ENCODE assay signal across 19 mouse cellular contexts in the genomic region with DNA sequence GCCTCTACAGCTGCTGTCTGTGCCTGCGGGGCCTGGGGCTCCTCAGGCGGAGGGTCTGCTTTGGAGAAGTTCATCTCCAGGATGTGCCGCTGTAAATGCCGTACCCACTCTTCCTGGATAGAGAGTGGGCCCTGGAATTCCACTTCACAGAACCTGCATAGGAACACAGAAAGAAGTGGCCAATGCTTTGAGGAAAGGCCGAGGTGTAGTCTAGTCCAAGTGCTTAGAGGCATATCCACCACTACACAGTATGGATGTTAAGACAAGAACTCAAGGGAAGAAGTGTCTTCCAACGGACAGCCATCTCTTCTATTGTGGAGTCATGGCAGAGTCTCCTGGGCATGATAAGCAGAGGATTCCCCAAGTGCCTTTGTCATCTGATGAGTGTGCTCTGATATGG. TPM values are rescaled to one million over a fixed set of nuclear protein-coding genes. Genes with fewer than 3 reads are reported as not detected.
DNase-seq lines count a peak whose midpoint lies in the region; ATAC-seq and TF ChIP-seq lines count a peak whose summit lies in the region.
"Had no signal": no experiment of that assay in that cellular context is flagged by ENCODE, and none has a peak within 500 bp of the region (broad histone marks: within the 10 kb centered on the region; RNA-seq: fewer than 3 reads in every experiment).

No protein-coding gene starts in this region.

- no peak for TF ChIP-seq CTCF in hindbrain, postnatal 0 days (IDR thresholded peaks at IDR 0.05; ENCODE audit: low read depth)

- no peaks in the 10 kb centered on the region for H3K9me3 ChIP-seq in forebrain, embryonic 15.5 days
- H3K9me3 ChIP-seq in forebrain, embryonic 14.5 days (replicated peaks; ENCODE audit: control insufficient read depth, low read length): no peaks in the 10 kb centered on the region
- H3K9me3 ChIP-seq in hindbrain, embryonic 13.5 days: no peaks in the 10 kb centered on the region
- H3K9me3 ChIP-seq in hindbrain, postnatal 0 days (ENCODE audit: low read length): no peaks in the 10 kb centered on the region
- H3K9me3 ChIP-seq in midbrain, embryonic 14.5 days (ENCODE audit: control insufficient read depth, low read length): no peaks in the 10 kb centered on the region
- no peaks in the 10 kb centered on the region for H3K9me3 ChIP-seq in midbrain, embryonic 10.5 days (replicated peaks)
- no peaks in the 10 kb centered on the region for H3K9me3 ChIP-seq in neural tube, embryonic 15.5 days (replicated peaks)
- H3K9me3 ChIP-seq: embryonic facial prominence, embryonic 13.5 days; forebrain, embryonic 12.5 days; heart, embryonic 15.5 days; hindbrain, embryonic 10.5 days had no signal

- H3K4me1 ChIP-seq in forebrain, embryonic 15.5 days: peaks cover 16% of the 10 kb centered on the region
- H3K4me1 ChIP-seq in forebrain, embryonic 14.5 days (ENCODE audit: control insufficient read depth, insufficient read depth, low read length): no peaks in the 10 kb centered on the region
- H3K4me1 ChIP-seq in hindbrain, embryonic 13.5 days (replicated peaks): peaks cover 17% of the 10 kb centered on the region
- 0 out of 2 replicates have a peak, but pooled peaks cover 3% of the 10 kb centered on the region for H3K4me1 ChIP-seq in hindbrain, postnatal 0 days (ENCODE audit: insufficient read depth, low read length)
- 0 out of 2 replicates have a peak, but pooled peaks cover 4% of the 10 kb centered on the region for H3K4me1 ChIP-seq in midbrain, embryonic 14.5 days (ENCODE audit: control insufficient read depth, insufficient read depth, low read length)
- peaks cover 31% of the 10 kb centered on the region for H3K4me1 ChIP-seq in midbrain, embryonic 10.5 days
- peaks cover 14% of the 10 kb centered on the region for H3K4me1 ChIP-seq in neural tube, embryonic 15.5 days
- H3K4me1 ChIP-seq: embryonic facial prominence, embryonic 13.5 days had no signal

- H3K36me3 ChIP-seq in forebrain, embryonic 15.5 days: peaks cover 68% of the 10 kb centered on the region
- peaks cover 73% of the 10 kb centered on the region for H3K36me3 ChIP-seq in forebrain, embryonic 14.5 days (ENCODE audit: control insufficient read depth, insufficient read depth, low read length)
- peaks cover 65% of the 10 kb centered on the region for H3K36me3 ChIP-seq in hindbrain, embryonic 13.5 days
- peaks cover 61% of the 10 kb centered on the region for H3K36me3 ChIP-seq in hindbrain, postnatal 0 days (ENCODE audit: insufficient read depth, low read length)
- peaks cover 60% of the 10 kb centered on the region for H3K36me3 ChIP-seq in midbrain, embryonic 14.5 days (ENCODE audit: control insufficient read depth, insufficient read depth, low read length)
- H3K36me3 ChIP-seq in midbrain, embryonic 10.5 days: peaks cover 68% of the 10 kb centered on the region
- peaks cover 62% of the 10 kb centered on the region for H3K36me3 ChIP-seq in neural tube, embryonic 15.5 days

- H3K27ac ChIP-seq in forebrain, embryonic 15.5 days (replicated peaks): 0 out of 2 replicates have a peak overlapping the region, but pooled peaks have one; percentile 55
- no peak overlapping the region for H3K27ac ChIP-seq in forebrain, embryonic 14.5 days (ENCODE audit: low read depth, low read length)
- H3K27ac ChIP-seq in hindbrain, embryonic 13.5 days: peak overlapping the region; percentile 79; the same call in 1 of the 2 replicates
- no peak overlapping the region for H3K27ac ChIP-seq in hindbrain, postnatal 0 days
- peak overlapping the region; percentile 61; the same call in 1 of the 2 replicates for H3K27ac ChIP-seq in midbrain, embryonic 14.5 days (replicated peaks; ENCODE audit: low read depth, low read length)
- no peak overlapping the region for H3K27ac ChIP-seq in midbrain, embryonic 10.5 days (replicated peaks)
- H3K27ac ChIP-seq in neural tube, embryonic 15.5 days (replicated peaks): 0 out of 2 replicates have a peak overlapping the region, but pooled peaks have one; percentile 56
- H3K27ac ChIP-seq: embryonic facial prominence, embryonic 13.5 days; forebrain, embryonic 12.5 days; hindbrain, embryonic 10.5 days had no signal

- DNase-seq in forebrain, embryonic 14.5 days (ENCODE audit: low spot score): no peak
- no peak for DNase-seq in hindbrain, postnatal 0 days (ENCODE audit: low spot score)
- no peak for DNase-seq in midbrain, embryonic 14.5 days
- no peak for DNase-seq in midbrain, embryonic 10.5 days (ENCODE audit: low spot score)
- DNase-seq: adrenal gland, postnatal 25 days; cerebellum, adult 8-10 months; cerebellum, postnatal 36 days; gastrocnemius, adult 2 months; gastrocnemius, postnatal 25 days; heart, postnatal 14 days had no signal

- no peaks in the 10 kb centered on the region for H3K27me3 ChIP-seq in forebrain, embryonic 15.5 days
- no peaks in the 10 kb centered on the region for H3K27me3 ChIP-seq in forebrain, embryonic 14.5 days (replicated peaks; ENCODE audit: control insufficient read depth, insufficient read depth, low read length)
- H3K27me3 ChIP-seq in hindbrain, embryonic 13.5 days: no peaks in the 10 kb centered on the region
- H3K27me3 ChIP-seq in hindbrain, postnatal 0 days (ENCODE audit: insufficient read depth, low read length): no peaks in the 10 kb centered on the region
- H3K27me3 ChIP-seq in midbrain, embryonic 14.5 days (ENCODE audit: control insufficient read depth, insufficient read depth, low read length): no peaks in the 10 kb centered on the region
- H3K27me3 ChIP-seq in midbrain, embryonic 10.5 days (ENCODE audit: low read depth, poor library complexity, severe bottlenecking): no peaks in the 10 kb centered on the region
- H3K27me3 ChIP-seq in neural tube, embryonic 15.5 days (replicated peaks): no peaks in the 10 kb centered on the region
- H3K27me3 ChIP-seq: CH12.LX; embryonic facial prominence, embryonic 13.5 days; forebrain, embryonic 12.5 days; heart, embryonic 15.5 days had no signal

- no peak overlapping the region for H3K9ac ChIP-seq in forebrain, embryonic 15.5 days (replicated peaks)
- H3K9ac ChIP-seq in forebrain, embryonic 14.5 days (ENCODE audit: low read length): no peak overlapping the region
- H3K9ac ChIP-seq in hindbrain, embryonic 13.5 days: no peak overlapping the region
- no peak overlapping the region for H3K9ac ChIP-seq in hindbrain, postnatal 0 days (replicated peaks; ENCODE audit: low read length)
- no peak overlapping the region for H3K9ac ChIP-seq in midbrain, embryonic 14.5 days (replicated peaks; ENCODE audit: low read length)
- H3K9ac ChIP-seq in neural tube, embryonic 15.5 days (replicated peaks): no peak overlapping the region
- H3K9ac ChIP-seq: forebrain, embryonic 12.5 days; heart, embryonic 15.5 days had no signal

- no peak for ATAC-seq in forebrain, embryonic 15.5 days (replicated peaks)
- ATAC-seq in forebrain, embryonic 14.5 days: no peak
- ATAC-seq in hindbrain, embryonic 13.5 days (ENCODE audit: low FRiP score): no peak
- ATAC-seq in hindbrain, postnatal 0 days: no peak
- no peak for ATAC-seq in midbrain, embryonic 14.5 days (ENCODE audit: low FRiP score, low TSS enrichment)
- ATAC-seq in neural tube, embryonic 15.5 days (ENCODE audit: low FRiP score): no peak
- ATAC-seq: intestine, embryonic 16.5 days had no signal

- H3K4me2 ChIP-seq in forebrain, embryonic 15.5 days (replicated peaks): no peak overlapping the region
- no peak overlapping the region for H3K4me2 ChIP-seq in forebrain, embryonic 14.5 days (ENCODE audit: low read length)
- no peak overlapping the region for H3K4me2 ChIP-seq in hindbrain, embryonic 13.5 days
- H3K4me2 ChIP-seq in hindbrain, postnatal 0 days (ENCODE audit: low read depth, low read length): no peak overlapping the region
- H3K4me2 ChIP-seq in midbrain, embryonic 14.5 days (ENCODE audit: low read length): no peak overlapping the region
- no peak overlapping the region for H3K4me2 ChIP-seq in neural tube, embryonic 15.5 days
- H3K4me2 ChIP-seq: embryonic facial prominence, embryonic 13.5 days; forebrain, embryonic 12.5 days; heart, embryonic 15.5 days had no signal

- WGBS in forebrain, embryonic 15.5 days: 95% methylated on average over 6 of the region's 6 CpGs
- 94% methylated on average over 6 of the region's 6 CpGs for WGBS in forebrain, embryonic 14.5 days
- 90% methylated on average over 6 of the region's 6 CpGs for WGBS in hindbrain, embryonic 13.5 days
- 85% methylated on average over 6 of the region's 6 CpGs for WGBS in hindbrain, postnatal 0 days
- WGBS in midbrain, embryonic 14.5 days: 91% methylated on average over 6 of the region's 6 CpGs
- 92% methylated on average over 6 of the region's 6 CpGs for WGBS in midbrain, embryonic 10.5 days
- WGBS in neural tube, embryonic 15.5 days: 91% methylated on average over 6 of the region's 6 CpGs

- H3K4me3 ChIP-seq in forebrain, embryonic 15.5 days: no peak overlapping the region
- H3K4me3 ChIP-seq in forebrain, embryonic 14.5 days (ENCODE audit: low read depth, low read length): no peak overlapping the region
- H3K4me3 ChIP-seq in hindbrain, embryonic 13.5 days: no peak overlapping the region
- H3K4me3 ChIP-seq in hindbrain, postnatal 0 days (ENCODE audit: low read length): no peak overlapping the region
- H3K4me3 ChIP-seq in midbrain, embryonic 14.5 days (replicated peaks; ENCODE audit: low read depth, low read length): no peak overlapping the region
- no peak overlapping the region for H3K4me3 ChIP-seq in midbrain, embryonic 10.5 days
- H3K4me3 ChIP-seq in neural tube, embryonic 15.5 days (replicated peaks): no peak overlapping the region
- H3K4me3 ChIP-seq: embryonic facial prominence, embryonic 13.5 days; forebrain, embryonic 12.5 days; gastrocnemius, adult 2 months; heart, embryonic 15.5 days; hindbrain, embryonic 10.5 days had no signal

RNA-seq across cellular contexts. Expression of gene Akap8l, which starts 4.6 kb away (rescaled TPM):
- 138 and 140 TPM in 2 replicates for polyA plus RNA-seq in forebrain, embryonic 15.5 days (2015; fragmentation: Nextera tagmentation; extraction: Ambion mirVana)
- polyA plus RNA-seq in forebrain, embryonic 14.5 days (2014; fragmentation: Nextera tagmentation; extraction: Ambion mirVana): 66.6 and 82.4 TPM in 2 replicates
- polyA plus RNA-seq in hindbrain, embryonic 13.5 days (2015; fragmentation: Nextera tagmentation; extraction: Ambion mirVana): 148 and 156 TPM in 2 replicates
- 73.6 and 76.3 TPM in 2 replicates for total RNA-seq in hindbrain, postnatal 0 days (2014; rRNA removed)
- polyA plus RNA-seq in hindbrain, postnatal 0 days (2015; fragmentation: Nextera tagmentation; extraction: Ambion mirVana): 95.7 and 103 TPM in 2 replicates
- 115 and 122 TPM in 2 replicates for polyA plus RNA-seq in midbrain, embryonic 14.5 days (2014; fragmentation: Nextera tagmentation; extraction: Ambion mirVana)
- 90.2 and 106 TPM in 2 replicates for polyA plus RNA-seq in midbrain, embryonic 10.5 days (2016; fragmentation: Nextera tagmentation; extraction: Ambion mirVana)
- 146 and 170 TPM in 2 replicates for polyA plus RNA-seq in neural tube, embryonic 15.5 days (2015; fragmentation: Nextera tagmentation; extraction: Ambion mirVana)

RNA-seq across cellular contexts. Expression of gene Akap8, which starts 34.0 kb away (rescaled TPM):
- polyA plus RNA-seq in forebrain, embryonic 15.5 days (2015; fragmentation: Nextera tagmentation; extraction: Ambion mirVana): 107 and 111 TPM in 2 replicates
- 33.9 and 40.1 TPM in 2 replicates for polyA plus RNA-seq in forebrain, embryonic 14.5 days (2014; fragmentation: Nextera tagmentation; extraction: Ambion mirVana)
- polyA plus RNA-seq in hindbrain, embryonic 13.5 days (2015; fragmentation: Nextera tagmentation; extraction: Ambion mirVana): 109 TPM in 2 replicates
- 94.4 and 108 TPM in 2 replicates for total RNA-seq in hindbrain, postnatal 0 days (2014; rRNA removed)
- 66.4 and 75.2 TPM in 2 replicates for polyA plus RNA-seq in hindbrain, postnatal 0 days (2015; fragmentation: Nextera tagmentation; extraction: Ambion mirVana)
- polyA plus RNA-seq in midbrain, embryonic 14.5 days (2014; fragmentation: Nextera tagmentation; extraction: Ambion mirVana): 51.6 and 56.0 TPM in 2 replicates
- 130 and 140 TPM in 2 replicates for polyA plus RNA-seq in midbrain, embryonic 10.5 days (2016; fragmentation: Nextera tagmentation; extraction: Ambion mirVana)
- polyA plus RNA-seq in neural tube, embryonic 15.5 days (2015; fragmentation: Nextera tagmentation; extraction: Ambion mirVana): 100 and 101 TPM in 2 replicates

RNA-seq across cellular contexts. Expression of gene Wiz, which starts 34.2 kb away (rescaled TPM):
- polyA plus RNA-seq in forebrain, embryonic 15.5 days (2015; fragmentation: Nextera tagmentation; extraction: Ambion mirVana): 38.8 and 40.3 TPM in 2 replicates
- polyA plus RNA-seq in forebrain, embryonic 14.5 days (2014; fragmentation: Nextera tagmentation; extraction: Ambion mirVana): 29.2 and 35.6 TPM in 2 replicates
- 35.3 and 35.9 TPM in 2 replicates for polyA plus RNA-seq in hindbrain, embryonic 13.5 days (2015; fragmentation: Nextera tagmentation; extraction: Ambion mirVana)
- 50.4 and 56.8 TPM in 2 replicates for total RNA-seq in hindbrain, postnatal 0 days (2014; rRNA removed)
- 24.2 and 28.4 TPM in 2 replicates for polyA plus RNA-seq in hindbrain, postnatal 0 days (2015; fragmentation: Nextera tagmentation; extraction: Ambion mirVana)
- polyA plus RNA-seq in midbrain, embryonic 14.5 days (2014; fragmentation: Nextera tagmentation; extraction: Ambion mirVana): 40.8 and 59.2 TPM in 2 replicates
- 22.3 and 25.6 TPM in 2 replicates for polyA plus RNA-seq in midbrain, embryonic 10.5 days (2016; fragmentation: Nextera tagmentation; extraction: Ambion mirVana)
- polyA plus RNA-seq in neural tube, embryonic 15.5 days (2015; fragmentation: Nextera tagmentation; extraction: Ambion mirVana): 34.0 and 34.3 TPM in 2 replicates

RNA-seq across cellular contexts. Expression of gene Rasal3, which starts 48.4 kb away (rescaled TPM):
- 0.56 and 0.64 TPM in 2 replicates for polyA plus RNA-seq in forebrain, embryonic 15.5 days (2015; fragmentation: Nextera tagmentation; extraction: Ambion mirVana)
- 0.52 and 1.2 TPM in 2 replicates for polyA plus RNA-seq in forebrain, embryonic 14.5 days (2014; fragmentation: Nextera tagmentation; extraction: Ambion mirVana)
- polyA plus RNA-seq in hindbrain, embryonic 13.5 days (2015; fragmentation: Nextera tagmentation; extraction: Ambion mirVana): 0.62 and 0.83 TPM in 2 replicates
- total RNA-seq in hindbrain, postnatal 0 days (2014; rRNA removed): 1.2 and 2.8 TPM in 2 replicates
- 0.61 and 1.2 TPM in 2 replicates for polyA plus RNA-seq in hindbrain, postnatal 0 days (2015; fragmentation: Nextera tagmentation; extraction: Ambion mirVana)
- 0.39 and 0.50 TPM in 2 replicates for polyA plus RNA-seq in midbrain, embryonic 14.5 days (2014; fragmentation: Nextera tagmentation; extraction: Ambion mirVana)
- polyA plus RNA-seq in midbrain, embryonic 10.5 days (2016; fragmentation: Nextera tagmentation; extraction: Ambion mirVana): 0.40 and 0.42 TPM in 2 replicates
- 0.55 and 11.3 TPM in 2 replicates for polyA plus RNA-seq in neural tube, embryonic 15.5 days (2015; fragmentation: Nextera tagmentation; extraction: Ambion mirVana)

Comparison
In these comparisons a context has a peak if more than half of its experiments do, and no peak if none do; other contexts are left out.
1. H3K27ac ChIP-seq: peak in forebrain, embryonic 15.5 days (single experiment), hindbrain, embryonic 13.5 days (single experiment), midbrain, embryonic 14.5 days (single experiment) and neural tube, embryonic 15.5 days (single experiment); none in forebrain, embryonic 14.5 days (single experiment), hindbrain, postnatal 0 days (single experiment) and midbrain, embryonic 10.5 days (single experiment).